Mouse (Mus musculus) granulocyte monocyte progenitor cell, adult 5-6 weeks (primary cell): ENCODE measurements around the gene Gm5622. TPM values are rescaled to one million over a fixed set of nuclear protein-coding genes. Genes with fewer than 3 reads are reported as not detected.
"Not testable (repeated sequence)": the region's sequence is repeated elsewhere in the genome, so short reads cannot be mapped to it uniquely, and the experiment has no call there.

Experiments used
- ATAC-seq: replicated peaks from 2 replicates; pipeline ENCODE4 v1.8.0; 2016; ENCODE audit warnings: mild to moderate bottlenecking, moderate TSS enrichment, inconsistent platforms; ENCODE audit not compliant: poor library complexity, severe bottlenecking
- total RNA-seq, 2 experiments: library from RNA; stranded (forward) in 1 of 2; stranded (reverse) in 1 of 2; fragments of 200-712, 200-1000 nt in 1 of 2; fragments of >200 nt in 1 of 2; fragmentation: Nextera tagmentation in 1 of 2; gene quantifications; 2 replicates each; pipeline ENCODE4 v1.2.3; 2014 to 2017

The Gm5622 gene
- not detected in 2 replicates for total RNA-seq (2014; fragmentation: Nextera tagmentation)
- not detected in 2 replicates for total RNA-seq (2017)

DNA sequence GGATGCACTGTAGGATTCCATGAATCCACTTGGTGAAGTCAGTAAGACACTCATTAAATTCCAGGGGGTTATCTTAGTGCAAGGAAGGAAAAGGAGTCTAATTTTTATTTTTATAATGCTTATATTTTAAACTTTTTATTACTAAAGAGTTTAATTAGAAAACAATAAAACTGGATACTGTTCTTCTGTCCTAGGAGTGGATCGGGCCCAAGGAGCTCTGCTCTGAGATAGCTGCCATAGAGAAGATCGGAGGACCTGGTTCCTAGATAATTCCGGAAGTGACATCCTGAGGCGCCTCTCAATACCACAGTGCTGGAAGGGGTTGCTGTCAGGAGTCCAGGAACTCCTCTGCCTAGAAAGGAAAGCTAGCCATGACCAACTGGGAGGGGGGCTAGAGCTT lies at the start of gene Gm5622:
Gene Gm5622 (plus strand): TSS at position 301 of the 400 bp plus-strand sequence.
- ATAC-seq, result no peak

- no peak for ATAC-seq
Measured at GRCm38 (mm10) chr14:51507416-51507815, 45.2 kb upstream of the Gm5622 start.

- ATAC-seq, result not testable (repeated sequence)
Measured at GRCm38 (mm10) chr14:51573963-51574362, 21.4 kb downstream of the Gm5622 start, which contains the start of gene Gm17175. TSS of gene Gm17175 (minus strand) at chr14:51574063.

DNA sequence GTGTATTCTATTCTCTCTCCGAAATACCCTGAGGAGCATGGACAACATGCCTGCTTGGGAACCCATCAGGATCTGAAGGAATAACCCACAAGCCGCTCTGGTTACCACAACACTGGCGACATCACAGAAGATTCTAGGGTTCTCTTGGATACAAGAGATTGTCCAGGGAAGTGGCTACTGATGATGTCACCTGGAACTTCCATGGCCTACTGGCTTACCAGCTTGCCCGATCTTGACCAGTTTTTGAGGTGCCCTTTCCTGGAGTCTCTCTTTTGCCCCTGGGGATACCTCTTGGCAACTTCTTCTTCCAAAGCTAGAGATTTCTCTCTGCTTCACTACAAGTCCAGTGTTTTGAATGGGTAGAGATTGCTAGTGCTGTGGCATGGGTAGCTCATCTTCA lies 39.4 kb downstream of the Gm5622 start, which contains the start of gene Gm17174:
Gene Gm17174 (minus strand): TSS at position 101 of the 400 bp plus-strand sequence.
- ATAC-seq, result not testable (repeated sequence)

- ATAC-seq, result no peak
Measured at GRCm38 (mm10) chr14:51611210-51611609, 58.6 kb downstream of the Gm5622 start, which contains the start of gene Gm17078. TSS of gene Gm17078 (minus strand) at chr14:51611310.

DNA sequence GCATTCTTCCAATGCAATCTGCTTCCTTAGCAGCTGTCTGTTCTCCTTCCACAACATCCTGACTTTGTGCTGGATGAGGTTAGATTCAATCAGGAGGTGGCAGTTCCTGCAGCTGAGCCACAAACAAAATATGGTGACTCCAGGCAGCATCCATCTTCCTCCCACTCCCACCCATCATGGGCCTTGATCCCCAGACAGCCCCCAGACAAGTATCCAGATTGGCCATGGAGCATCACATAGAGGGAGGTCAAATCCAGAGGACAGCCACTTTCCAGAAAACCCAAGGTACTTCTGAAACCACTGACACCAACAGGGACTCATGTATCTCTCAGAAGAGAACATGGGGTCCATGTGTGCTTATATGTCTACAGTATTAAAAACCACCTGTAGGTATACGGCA lies 79.8 kb downstream of the Gm5622 start:
- ATAC-seq, result not testable (repeated sequence)

GRCm38 (mm10) chr14:51635566-51635965 lies 83.0 kb downstream of the Gm5622 start, which contains the start of gene Gm4181:
TSS of gene Gm4181 (minus strand) at chr14:51635666.
- not testable (repeated sequence) for ATAC-seq

DNA sequence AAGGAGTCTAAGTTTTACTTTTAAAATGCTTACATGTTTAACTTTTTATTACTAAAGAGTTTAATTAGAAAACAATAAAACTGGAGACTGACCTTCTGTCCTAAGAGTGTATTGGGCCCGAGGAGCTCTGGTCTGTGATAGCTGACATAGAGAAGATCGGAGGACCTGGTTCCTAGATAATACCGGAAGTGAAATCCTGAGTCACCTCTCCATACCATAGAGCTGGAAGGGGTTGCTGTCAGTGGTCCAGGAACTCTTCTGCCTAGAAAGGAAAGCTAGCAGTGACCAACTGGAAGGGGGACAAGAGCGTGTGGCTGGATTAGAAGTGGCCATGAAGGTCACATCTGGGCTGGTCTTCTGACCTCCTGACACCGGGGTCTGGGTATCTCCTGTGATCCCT lies 124.7 kb downstream of the Gm5622 start:
- ATAC-seq, result no peak

- ATAC-seq, result not testable (repeated sequence)
Measured at GRCm38 (mm10) chr14:51695368-51695767, 142.8 kb downstream of the Gm5622 start, which contains the start of gene Gm17079. TSS of gene Gm17079 (minus strand) at chr14:51695468.

Other genes with a start within 250 kb of the Gm5622 start
- not detected in 2 replicates for gene Gm7247, start 191.0 kb upstream of the Gm5622 start, total RNA-seq (2014; fragmentation: Nextera tagmentation)
- not detected in 2 replicates for gene Gm7247, start 191.0 kb upstream of the Gm5622 start, total RNA-seq (2017)
- gene Vmn2r88, start 142.0 kb upstream of the Gm5622 start, total RNA-seq (2014; fragmentation: Nextera tagmentation), result not detected in 2 replicates
- gene Vmn2r88, start 142.0 kb upstream of the Gm5622 start, total RNA-seq (2017), result not detected in 2 replicates
- not detected in 2 replicates for gene Vmn2r89, start 100.9 kb upstream of the Gm5622 start, total RNA-seq (2014; fragmentation: Nextera tagmentation)
- gene Vmn2r89, start 100.9 kb upstream of the Gm5622 start, total RNA-seq (2017), result not detected in 2 replicates
- not detected in 2 replicates for gene Gm17175, start 21.3 kb downstream of the Gm5622 start, total RNA-seq (2014; fragmentation: Nextera tagmentation)
- not detected in 2 replicates for gene Gm17175, start 21.3 kb downstream of the Gm5622 start, total RNA-seq (2017)
- not detected in 2 replicates for gene Gm17174, start 39.3 kb downstream of the Gm5622 start, total RNA-seq (2014; fragmentation: Nextera tagmentation)
- not detected in 2 replicates for gene Gm17174, start 39.3 kb downstream of the Gm5622 start, total RNA-seq (2017)
- not detected in 2 replicates for gene Gm17078, start 58.5 kb downstream of the Gm5622 start, total RNA-seq (2014; fragmentation: Nextera tagmentation)
- not detected in 2 replicates for gene Gm17078, start 58.5 kb downstream of the Gm5622 start, total RNA-seq (2017)
- gene Gm4181, start 82.9 kb downstream of the Gm5622 start, total RNA-seq (2014; fragmentation: Nextera tagmentation), result not detected in 2 replicates
- gene Gm4181, start 82.9 kb downstream of the Gm5622 start, total RNA-seq (2017), result not detected in 2 replicates
- not detected in 2 replicates for gene Gm17079, start 142.7 kb downstream of the Gm5622 start, total RNA-seq (2014; fragmentation: Nextera tagmentation)
- not detected in 2 replicates for gene Gm17079, start 142.7 kb downstream of the Gm5622 start, total RNA-seq (2017)
- not detected in 2 replicates for gene Gm5800, start 164.4 kb downstream of the Gm5622 start, total RNA-seq (2014; fragmentation: Nextera tagmentation)
- not detected in 2 replicates for gene Gm5800, start 164.4 kb downstream of the Gm5622 start, total RNA-seq (2017)
- gene Ang4, start 220.8 kb downstream of the Gm5622 start, total RNA-seq (2014; fragmentation: Nextera tagmentation), result not detected in 2 replicates
- gene Ang4, start 220.8 kb downstream of the Gm5622 start, total RNA-seq (2017), result not detected in 2 replicates
- gene AY358078, start 247.3 kb downstream of the Gm5622 start, total RNA-seq (2014; fragmentation: Nextera tagmentation), result not detected in 2 replicates
- gene AY358078, start 247.3 kb downstream of the Gm5622 start, total RNA-seq (2017), result not detected in 2 replicates